Mouse (Mus musculus) embryo, embryonic 11 days (tissue): ENCODE data around the gene B230104I21Rik.

Experiments
- DNase-seq: peaks from one replicate; pipeline ENCODE4 v3.0.0-alpha.2; 2015

B230104I21Rik gene

DNA sequence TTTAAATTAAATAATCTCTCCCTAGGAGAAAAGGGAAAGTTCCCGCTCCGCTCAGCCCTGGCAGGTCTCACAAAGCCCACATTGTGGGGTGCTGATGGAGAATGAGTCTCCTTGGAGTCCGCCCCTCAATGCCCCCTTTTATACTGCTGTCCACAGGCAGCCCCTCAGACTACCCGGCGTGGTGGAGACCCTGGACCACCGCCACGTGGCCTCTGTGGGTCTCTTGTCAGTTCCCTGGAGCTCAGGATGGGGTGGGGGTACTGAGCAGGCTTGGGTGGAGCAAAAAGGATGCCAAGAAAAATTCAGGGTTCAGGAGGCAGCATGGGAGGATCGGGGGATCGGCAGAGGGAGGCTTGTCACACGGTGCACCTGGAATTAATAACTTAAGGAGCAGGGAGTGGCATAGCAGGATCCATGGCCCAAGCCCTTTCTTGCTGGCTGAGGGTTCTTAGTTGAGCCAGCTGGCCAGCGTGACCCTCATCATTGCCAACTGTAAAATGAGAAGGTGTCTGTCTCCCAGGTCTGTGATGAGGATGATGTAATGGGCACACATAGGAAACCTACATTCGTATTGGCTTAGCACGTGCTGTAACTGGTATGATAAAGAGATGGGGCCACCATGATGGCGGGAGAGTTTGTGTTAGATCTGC is 60.9 kb downstream of the B230104I21Rik start:
- DNase-seq: no peak
